Mouse (Mus musculus) limb, embryonic 12.5 days (tissue): ENCODE measurements around the gene Adgrl1. TPM values are rescaled to one million over a fixed set of nuclear protein-coding genes. Genes with fewer than 3 reads are reported as not detected.

Experiments used
- ATAC-seq: fragments of 200-750 bp; cut with Nextera tagmentation; 2 replicates; pipeline ENCODE4 v1.8.0; 2017; ENCODE audit warnings: low read depth, moderate TSS enrichment; ENCODE audit not compliant: insufficient number of reproducible peaks, insufficient read depth, low FRiP score, low TSS enrichment
- H3K27ac ChIP-seq: fragments of 300-500 bp; sonication (generic); 2 replicates; pipeline ENCODE4 v1.5.1; 2016; ENCODE audit warnings: mild to moderate bottlenecking, moderate library complexity
- H3K27me3 ChIP-seq: fragments of 300-500 bp; sonication (generic); 2 replicates; pipeline ENCODE4 v1.6.1; 2016; ENCODE audit warnings: mild to moderate bottlenecking, moderate library complexity
- H3K36me3 ChIP-seq: fragments of 300-500 bp; sonication (generic); 2 replicates; pipeline ENCODE4 v1.6.1; 2016; ENCODE audit warnings: mild to moderate bottlenecking, moderate library complexity
- H3K4me1 ChIP-seq: fragments of 300-500 bp; sonication (generic); replicated peaks from 2 replicates; pipeline ENCODE4 v1.6.1; 2016
- H3K4me2 ChIP-seq: fragments of 300-500 bp; sonication (generic); 2 replicates; pipeline ENCODE4 v1.6.1; 2016; ENCODE audit warnings: mild to moderate bottlenecking, moderate library complexity
- H3K4me3 ChIP-seq: fragments of 300-500 bp; sonication (generic); replicated peaks from 2 replicates; pipeline ENCODE4 v1.5.1; 2016; ENCODE audit warnings: mild to moderate bottlenecking
- H3K9ac ChIP-seq: fragments of 300-500 bp; sonication (generic); replicated peaks from 2 replicates; pipeline ENCODE4 v1.6.1; 2016; ENCODE audit warnings: mild to moderate bottlenecking, moderate library complexity
- H3K9me3 ChIP-seq: fragments of 300-500 bp; sonication (generic); 2 replicates; pipeline ENCODE4 v1.6.1; 2016; ENCODE audit warnings: mild to moderate bottlenecking, moderate library complexity
- WGBS: fragments of 180-500 bp; shearing (Covaris S2); methylation state at CpG from one replicate; pipeline ENCODE4 v1.1.7; 2016; 5-methylcytosine and 5-hydroxymethylcytosine counted together
- polyA plus RNA-seq: library from polyadenylated mRNA; unstranded; fragments of >200 nt; fragmentation: Nextera tagmentation; extraction: Ambion mirVana; gene quantifications from 2 replicates; pipeline ENCODE4 v1.2.1, GENCODE M21; 2016

The Adgrl1 gene
- polyA plus RNA-seq, 1 experiment from 2014 or later: 32.7 TPM

- no peaks in the 10 kb centered on the region for H3K27me3 ChIP-seq
- H3K36me3 ChIP-seq: no peaks in the 10 kb centered on the region
- ATAC-seq: no peak
- peaks cover 18% of the 10 kb centered on the region for H3K4me1 ChIP-seq
- peak overlapping the region; percentile 66; the same call in 1 of the 2 replicates for H3K9ac ChIP-seq
- no peak overlapping the region for H3K27ac ChIP-seq
- peak overlapping the region; percentile 73 for H3K4me2 ChIP-seq
- no peaks in the 10 kb centered on the region for H3K9me3 ChIP-seq
- WGBS: 24% methylated on average over 1 of the region's 1 CpGs
- H3K4me3 ChIP-seq: peak overlapping the region; percentile 59; the same call in 1 of the 2 replicates
These were observed 56.9 kb downstream of the Adgrl1 start for GRCm38 (mm10) chr8:83956789-83957188.

GRCm38 (mm10) chr8:83964015-83964765 lies 64.3 kb downstream of the Adgrl1 start:
- H3K27ac ChIP-seq: no peak overlapping the region
- H3K4me1 ChIP-seq: no peaks in the 10 kb centered on the region
- ATAC-seq: no peak
- no peak overlapping the region for H3K4me3 ChIP-seq
- WGBS: 92% methylated on average over 5 of the region's 5 CpGs
- no peaks in the 10 kb centered on the region for H3K9me3 ChIP-seq
- no peaks in the 10 kb centered on the region for H3K27me3 ChIP-seq
- no peak overlapping the region for H3K4me2 ChIP-seq
- no peak overlapping the region for H3K9ac ChIP-seq
- H3K36me3 ChIP-seq: peaks cover 41% of the 10 kb centered on the region

GRCm38 (mm10) chr8:83967701-83968100 lies 67.8 kb downstream of the Adgrl1 start:
- Histone ChIP-seq H3K4me1 (peaks cover 6% of the 10 kb centered on the region; the same call in 1 of the 2 replicates), H3K4me2 (no peak overlapping the region), H3K27ac (no peak overlapping the region), H3K9ac (no peak overlapping the region), H3K27me3 (no peaks in the 10 kb centered on the region), H3K9me3 (no peaks in the 10 kb centered on the region), H3K36me3 (peaks cover 50% of the 10 kb centered on the region), H3K4me3 (no peak overlapping the region)
- no peak for ATAC-seq
- 91% methylated on average over 7 of the region's 7 CpGs for WGBS

GRCm38 (mm10) chr8:83971121-83971520 lies 71.2 kb downstream of the Adgrl1 start:
- no peak overlapping the region for H3K4me3 ChIP-seq
- ATAC-seq: no peak
- WGBS: 89% methylated on average over 4 of the region's 4 CpGs
- H3K27me3 ChIP-seq: no peaks in the 10 kb centered on the region
- H3K9me3 ChIP-seq: no peaks in the 10 kb centered on the region
- H3K4me2 ChIP-seq: no peak overlapping the region
- H3K9ac ChIP-seq: no peak overlapping the region
- peaks cover 37% of the 10 kb centered on the region for H3K36me3 ChIP-seq
- H3K27ac ChIP-seq: no peak overlapping the region
- peaks cover 19% of the 10 kb centered on the region for H3K4me1 ChIP-seq

GRCm38 (mm10) chr8:83971661-83972060 lies 71.8 kb downstream of the Adgrl1 start:
- H3K4me3 ChIP-seq: peak overlapping the region; percentile 98
- no peaks in the 10 kb centered on the region for H3K9me3 ChIP-seq
- H3K36me3 ChIP-seq: peaks cover 34% of the 10 kb centered on the region
- H3K27ac ChIP-seq: no peak overlapping the region
- WGBS: 82% methylated on average over 6 of the region's 6 CpGs
- ATAC-seq: no peak
- H3K9ac ChIP-seq: peak overlapping the region; percentile 92; the same call in 1 of the 2 replicates
- H3K27me3 ChIP-seq: no peaks in the 10 kb centered on the region
- H3K4me1 ChIP-seq: peaks cover 20% of the 10 kb centered on the region
- H3K4me2 ChIP-seq: peak overlapping the region; percentile 89

- H3K9me3 ChIP-seq: no peaks in the 10 kb centered on the region
- H3K27me3 ChIP-seq: no peaks in the 10 kb centered on the region
- peaks cover 28% of the 10 kb centered on the region for H3K4me1 ChIP-seq
- H3K4me3 ChIP-seq: peak within 1 kb of the TSS; percentile 98
- ATAC-seq: peak; percentile 100
- H3K27ac ChIP-seq: peak within 1 kb of the TSS; percentile 70
- WGBS: under 1% methylated on average over 77 of the region's 94 CpGs
- peak within 1 kb of the TSS; percentile 92 for H3K9ac ChIP-seq
- peak within 1 kb of the TSS; percentile 99 for H3K4me2 ChIP-seq
- peaks cover 26% of the 10 kb centered on the region for H3K36me3 ChIP-seq
These were observed 72.5 kb downstream of the Adgrl1 start, which contains the start of gene Prkaca for GRCm38 (mm10) chr8:83972150-83973120. Gene Prkaca (plus strand): TSS chr8:83972993.

- peaks cover 19% of the 10 kb centered on the region for H3K36me3 ChIP-seq
- H3K27ac ChIP-seq: no peak overlapping the region; the same call in 1 of the 2 replicates
- WGBS: 4% methylated on average over 32 of the region's 37 CpGs
- H3K4me3 ChIP-seq: peak overlapping the region; percentile 98
- peak overlapping the region; percentile 92 for H3K9ac ChIP-seq
- ATAC-seq: 0 out of 2 replicates have a peak, but pooled peaks have one; percentile 8
- no peaks in the 10 kb centered on the region for H3K27me3 ChIP-seq
- H3K9me3 ChIP-seq: no peaks in the 10 kb centered on the region
- peaks cover 37% of the 10 kb centered on the region for H3K4me1 ChIP-seq
- peak overlapping the region; percentile 99 for H3K4me2 ChIP-seq
These were observed 73.5 kb downstream of the Adgrl1 start for GRCm38 (mm10) chr8:83973161-83974031.

GRCm38 (mm10) chr8:83974521-83974920 lies 74.6 kb downstream of the Adgrl1 start:
- Histone ChIP-seq H3K36me3 (peaks cover 16% of the 10 kb centered on the region; the same call in 1 of the 2 replicates), H3K27me3 (no peaks in the 10 kb centered on the region), H3K9ac (no peak overlapping the region), H3K4me3 (peak overlapping the region; percentile 11; the same call in 1 of the 2 replicates), H3K4me1 (peaks cover 39% of the 10 kb centered on the region), H3K4me2 (peak overlapping the region; percentile 99), H3K27ac (no peak overlapping the region), H3K9me3 (no peaks in the 10 kb centered on the region)
- 91% methylated on average over 4 of the region's 4 CpGs for WGBS
- ATAC-seq: no peak

- Histone ChIP-seq H3K36me3 (peaks cover 27% of the 10 kb centered on the region), H3K27ac (no peak overlapping the region), H3K4me2 (no peak overlapping the region), H3K4me3 (no peak overlapping the region), H3K9me3 (no peaks in the 10 kb centered on the region), H3K4me1 (peaks cover 39% of the 10 kb centered on the region), H3K9ac (no peak overlapping the region), H3K27me3 (no peaks in the 10 kb centered on the region)
- WGBS: 82% methylated on average over 4 of the region's 4 CpGs
- no peak for ATAC-seq
These were observed 76.3 kb downstream of the Adgrl1 start for GRCm38 (mm10) chr8:83976101-83976630.

GRCm38 (mm10) chr8:83976779-83977350 lies 77.0 kb downstream of the Adgrl1 start:
- no peak overlapping the region for H3K4me3 ChIP-seq
- H3K36me3 ChIP-seq: peaks cover 34% of the 10 kb centered on the region
- H3K4me1 ChIP-seq: peaks cover 36% of the 10 kb centered on the region
- no peak overlapping the region for H3K9ac ChIP-seq
- H3K9me3 ChIP-seq: no peaks in the 10 kb centered on the region
- no peaks in the 10 kb centered on the region for H3K27me3 ChIP-seq
- ATAC-seq: no peak
- 85% methylated on average over 5 of the region's 5 CpGs for WGBS
- 0 out of 2 replicates have a peak overlapping the region, but pooled peaks have one; percentile 28 for H3K4me2 ChIP-seq
- no peak overlapping the region for H3K27ac ChIP-seq
